Mouse (Mus musculus): ENCODE measurements around the gene Sumf1. TPM values are rescaled to one million over a fixed set of nuclear protein-coding genes. Genes with fewer than 3 reads are reported as not detected.

Sumf1 gene
- polyA plus RNA-seq, 1 experiment from 2014 or later, result 27.7 TPM

GRCm38 (mm10) chr6:108111693-108112092 lies 73.7 kb downstream of the Sumf1 start:
- no peak overlapping the region for H3K27ac ChIP-seq (ENCODE audit: low read length)
- ATAC-seq (ENCODE audit: low FRiP score, low TSS enrichment), result no peak
- no peaks in the 10 kb centered on the region for H3K9me3 ChIP-seq (ENCODE audit: low read length)
- H3K27me3 ChIP-seq (ENCODE audit: insufficient read depth, low read length), result no peaks in the 10 kb centered on the region
- no peaks in the 10 kb centered on the region for H3K4me1 ChIP-seq (ENCODE audit: insufficient read depth, low read length)
- H3K4me3 ChIP-seq (ENCODE audit: low read length), result no peak overlapping the region
- H3K4me2 ChIP-seq (replicated peaks; ENCODE audit: low read depth, low read length), result no peak overlapping the region
- H3K36me3 ChIP-seq (ENCODE audit: insufficient read depth, low read length), result no peaks in the 10 kb centered on the region
- H3K9ac ChIP-seq (replicated peaks; ENCODE audit: low read length), result no peak overlapping the region

GRCm38 (mm10) chr6:108110336-108110735 lies 75.0 kb downstream of the Sumf1 start:
- Histone ChIP-seq H3K4me1 (ENCODE audit: insufficient read depth, low read length) (no peaks in the 10 kb centered on the region), H3K4me2 (replicated peaks; ENCODE audit: low read depth, low read length) (no peak overlapping the region), H3K36me3 (ENCODE audit: insufficient read depth, low read length) (no peaks in the 10 kb centered on the region), H3K9me3 (ENCODE audit: low read length) (no peaks in the 10 kb centered on the region), H3K9ac (replicated peaks; ENCODE audit: low read length) (no peak overlapping the region), H3K4me3 (ENCODE audit: low read length) (no peak overlapping the region), H3K27ac (ENCODE audit: low read length) (no peak overlapping the region), H3K27me3 (ENCODE audit: insufficient read depth, low read length) (no peaks in the 10 kb centered on the region)
- WGBS, result 64% methylated on average over 4 of the region's 4 CpGs
- no peak for ATAC-seq (ENCODE audit: low FRiP score, low TSS enrichment)

GRCm38 (mm10) chr6:108107376-108107775 lies 78.0 kb downstream of the Sumf1 start:
- peaks cover 7% of the 10 kb centered on the region; the same call in 1 of the 2 replicates for H3K4me1 ChIP-seq (ENCODE audit: insufficient read depth, low read length)
- H3K27ac ChIP-seq (ENCODE audit: low read length), result no peak overlapping the region
- no peak overlapping the region for H3K9ac ChIP-seq (replicated peaks; ENCODE audit: low read length)
- H3K4me3 ChIP-seq (ENCODE audit: low read length), result no peak overlapping the region
- ATAC-seq (ENCODE audit: low FRiP score, low TSS enrichment), result no peak
- H3K27me3 ChIP-seq (ENCODE audit: insufficient read depth, low read length), result no peaks in the 10 kb centered on the region
- H3K9me3 ChIP-seq (ENCODE audit: low read length), result no peaks in the 10 kb centered on the region
- no peaks in the 10 kb centered on the region for H3K36me3 ChIP-seq (ENCODE audit: insufficient read depth, low read length)
- H3K4me2 ChIP-seq (replicated peaks; ENCODE audit: low read depth, low read length), result no peak overlapping the region

GRCm38 (mm10) chr6:108101936-108102830 lies 83.2 kb downstream of the Sumf1 start:
- Histone ChIP-seq H3K9ac (replicated peaks; ENCODE audit: low read length) (no peak overlapping the region), H3K4me3 (ENCODE audit: low read length) (no peak overlapping the region), H3K9me3 (ENCODE audit: low read length) (no peaks in the 10 kb centered on the region), H3K4me2 (replicated peaks; ENCODE audit: low read depth, low read length) (no peak overlapping the region), H3K27me3 (ENCODE audit: insufficient read depth, low read length) (no peaks in the 10 kb centered on the region), H3K36me3 (ENCODE audit: insufficient read depth, low read length) (no peaks in the 10 kb centered on the region), H3K4me1 (ENCODE audit: insufficient read depth, low read length) (peaks cover 13% of the 10 kb centered on the region; the same call in 1 of the 2 replicates), H3K27ac (ENCODE audit: low read length) (peak overlapping the region; percentile 88)
- ATAC-seq (ENCODE audit: low FRiP score, low TSS enrichment), result peak; percentile 67
- WGBS, result 69% methylated on average over 10 of the region's 10 CpGs

GRCm38 (mm10) chr6:108098846-108099217 lies 86.5 kb downstream of the Sumf1 start:
- Histone ChIP-seq H3K4me3 (ENCODE audit: low read length) (no peak overlapping the region), H3K36me3 (ENCODE audit: insufficient read depth, low read length) (no peaks in the 10 kb centered on the region), H3K9ac (replicated peaks; ENCODE audit: low read length) (no peak overlapping the region), H3K27ac (ENCODE audit: low read length) (no peak overlapping the region), H3K4me2 (replicated peaks; ENCODE audit: low read depth, low read length) (no peak overlapping the region), H3K27me3 (ENCODE audit: insufficient read depth, low read length) (no peaks in the 10 kb centered on the region), H3K4me1 (ENCODE audit: insufficient read depth, low read length) (peaks cover 13% of the 10 kb centered on the region; the same call in 1 of the 2 replicates), H3K9me3 (ENCODE audit: low read length) (no peaks in the 10 kb centered on the region)
- WGBS, result 88% methylated on average over 3 of the region's 3 CpGs
- no peak for ATAC-seq (ENCODE audit: low FRiP score, low TSS enrichment)

GRCm38 (mm10) chr6:108098171-108098845 lies 87.1 kb downstream of the Sumf1 start:
- no peaks in the 10 kb centered on the region for H3K9me3 ChIP-seq (ENCODE audit: low read length)
- ATAC-seq (ENCODE audit: low FRiP score, low TSS enrichment), result peak; percentile 72; the same call in 1 of the 2 replicates
- H3K27me3 ChIP-seq (ENCODE audit: insufficient read depth, low read length), result no peaks in the 10 kb centered on the region
- H3K9ac ChIP-seq (replicated peaks; ENCODE audit: low read length), result no peak overlapping the region
- H3K27ac ChIP-seq (ENCODE audit: low read length), result no peak overlapping the region
- H3K4me2 ChIP-seq (replicated peaks; ENCODE audit: low read depth, low read length), result no peak overlapping the region
- no peak overlapping the region for H3K4me3 ChIP-seq (ENCODE audit: low read length)
- 22% methylated on average over 9 of the region's 9 CpGs for WGBS
- H3K4me1 ChIP-seq (ENCODE audit: insufficient read depth, low read length), result peaks cover 11% of the 10 kb centered on the region; the same call in 1 of the 2 replicates
- H3K36me3 ChIP-seq (ENCODE audit: insufficient read depth, low read length), result no peaks in the 10 kb centered on the region

- ATAC-seq (ENCODE audit: low FRiP score, low TSS enrichment), result no peak
- Histone ChIP-seq H3K4me2 (replicated peaks; ENCODE audit: low read depth, low read length) (no peak overlapping the region), H3K4me3 (ENCODE audit: low read length) (no peak overlapping the region), H3K36me3 (ENCODE audit: insufficient read depth, low read length) (no peaks in the 10 kb centered on the region), H3K9me3 (ENCODE audit: low read length) (no peaks in the 10 kb centered on the region), H3K27ac (ENCODE audit: low read length) (no peak overlapping the region), H3K9ac (replicated peaks; ENCODE audit: low read length) (no peak overlapping the region), H3K27me3 (ENCODE audit: insufficient read depth, low read length) (no peaks in the 10 kb centered on the region), H3K4me1 (ENCODE audit: insufficient read depth, low read length) (0 out of 2 replicates have a peak, but pooled peaks cover 6% of the 10 kb centered on the region)
- WGBS, result 75% methylated on average over 5 of the region's 5 CpGs
These were observed 89.9 kb downstream of the Sumf1 start for GRCm38 (mm10) chr6:108095445-108095844.

- Histone ChIP-seq H3K36me3 (ENCODE audit: insufficient read depth, low read length) (no peaks in the 10 kb centered on the region), H3K4me2 (replicated peaks; ENCODE audit: low read depth, low read length) (no peak overlapping the region), H3K27me3 (ENCODE audit: insufficient read depth, low read length) (no peaks in the 10 kb centered on the region), H3K9me3 (ENCODE audit: low read length) (no peaks in the 10 kb centered on the region), H3K4me1 (ENCODE audit: insufficient read depth, low read length) (no peaks in the 10 kb centered on the region), H3K4me3 (ENCODE audit: low read length) (no peak overlapping the region), H3K27ac (ENCODE audit: low read length) (no peak overlapping the region), H3K9ac (replicated peaks; ENCODE audit: low read length) (no peak overlapping the region)
- no peak for ATAC-seq (ENCODE audit: low FRiP score, low TSS enrichment)
- 85% methylated on average over 3 of the region's 3 CpGs for WGBS
These were observed 91.9 kb downstream of the Sumf1 start for GRCm38 (mm10) chr6:108093449-108093848.

- no peak overlapping the region for H3K4me3 ChIP-seq (ENCODE audit: low read length)
- WGBS, result 82% methylated on average over 3 of the region's 3 CpGs
- ATAC-seq (ENCODE audit: low FRiP score, low TSS enrichment), result no peak
- H3K4me1 ChIP-seq (ENCODE audit: insufficient read depth, low read length), result no peaks in the 10 kb centered on the region
- no peaks in the 10 kb centered on the region for H3K9me3 ChIP-seq (ENCODE audit: low read length)
- no peak overlapping the region for H3K9ac ChIP-seq (replicated peaks; ENCODE audit: low read length)
- no peaks in the 10 kb centered on the region for H3K36me3 ChIP-seq (ENCODE audit: insufficient read depth, low read length)
- H3K4me2 ChIP-seq (replicated peaks; ENCODE audit: low read depth, low read length), result no peak overlapping the region
- H3K27me3 ChIP-seq (ENCODE audit: insufficient read depth, low read length), result no peaks in the 10 kb centered on the region
- no peak overlapping the region for H3K27ac ChIP-seq (ENCODE audit: low read length)
These were observed 92.7 kb downstream of the Sumf1 start for GRCm38 (mm10) chr6:108092646-108093045.

GRCm38 (mm10) chr6:108091296-108091695 lies 94.1 kb downstream of the Sumf1 start:
- peak; percentile 63 for ATAC-seq (ENCODE audit: low FRiP score, low TSS enrichment)
- H3K27me3 ChIP-seq (ENCODE audit: insufficient read depth, low read length), result no peaks in the 10 kb centered on the region
- no peaks in the 10 kb centered on the region for H3K36me3 ChIP-seq (ENCODE audit: insufficient read depth, low read length)
- H3K4me1 ChIP-seq (ENCODE audit: insufficient read depth, low read length), result no peaks in the 10 kb centered on the region
- H3K4me3 ChIP-seq (ENCODE audit: low read length), result no peak overlapping the region
- H3K9me3 ChIP-seq (ENCODE audit: low read length), result no peaks in the 10 kb centered on the region
- no peak overlapping the region for H3K9ac ChIP-seq (replicated peaks; ENCODE audit: low read length)
- H3K4me2 ChIP-seq (replicated peaks; ENCODE audit: low read depth, low read length), result no peak overlapping the region
- H3K27ac ChIP-seq (ENCODE audit: low read length), result peak overlapping the region; percentile 65; the same call in 1 of the 2 replicates
- 44% methylated on average over 1 of the region's 1 CpGs for WGBS
